Mouse (Mus musculus) olfactory bulb, adult 2 months (tissue): ENCODE data around the gene Rbm14. TPM values are rescaled to one million over a fixed set of nuclear protein-coding genes. Genes with fewer than 3 reads are reported as not detected.

Source experiments
- H3K27ac ChIP-seq: fragments of 200-500 bp; 2 replicates; pipeline ENCODE4 v1.5.1; 2012; ENCODE audit warnings: low read depth, low read length; ENCODE audit not compliant: insufficient read depth
- H3K4me1 ChIP-seq: fragments of 200-500 bp; 2 replicates; pipeline ENCODE4 v1.6.1; 2012; ENCODE audit warnings: low read length; ENCODE audit not compliant: control insufficient read depth, insufficient read depth
- H3K4me3 ChIP-seq: fragments of 200-500 bp; 2 replicates; pipeline ENCODE4 v1.5.1; 2012; ENCODE audit warnings: mild to moderate bottlenecking, low read depth, low read length, moderate library complexity; ENCODE audit not compliant: insufficient read depth
- CTCF ChIP-seq: fragments of 200-500 bp; IDR thresholded peaks from 2 replicates; pipeline ENCODE4 v1.5.1; 2012; ENCODE audit warnings: low read depth, mild to moderate bottlenecking, low read length, moderate library complexity; ENCODE audit not compliant: insufficient read depth
- POLR2A ChIP-seq: fragments of 200-500 bp; IDR thresholded peaks from 2 replicates; pipeline ENCODE4 v1.6.1; 2012; ENCODE audit warnings: mild to moderate bottlenecking, low read depth, low read length, moderate library complexity; ENCODE audit not compliant: insufficient read depth
- WGBS: fragments of 180-500 bp; shearing (Covaris S2); methylation state at CpG from one replicate; pipeline ENCODE4 v1.1.7; 2018; 5-methylcytosine and 5-hydroxymethylcytosine counted together
- polyA plus RNA-seq: library from polyadenylated mRNA; stranded (reverse); fragments of >200 nt; gene quantifications from 2 replicates; pipeline ENCODE4 v1.2.4, GENCODE M21; 2012; ENCODE audit warnings: low replicate concordance; ENCODE audit not compliant: missing spikeins, insufficient read depth, insufficient read length

The Rbm14 gene
- not detected in 2 replicates for polyA plus RNA-seq

DNA sequence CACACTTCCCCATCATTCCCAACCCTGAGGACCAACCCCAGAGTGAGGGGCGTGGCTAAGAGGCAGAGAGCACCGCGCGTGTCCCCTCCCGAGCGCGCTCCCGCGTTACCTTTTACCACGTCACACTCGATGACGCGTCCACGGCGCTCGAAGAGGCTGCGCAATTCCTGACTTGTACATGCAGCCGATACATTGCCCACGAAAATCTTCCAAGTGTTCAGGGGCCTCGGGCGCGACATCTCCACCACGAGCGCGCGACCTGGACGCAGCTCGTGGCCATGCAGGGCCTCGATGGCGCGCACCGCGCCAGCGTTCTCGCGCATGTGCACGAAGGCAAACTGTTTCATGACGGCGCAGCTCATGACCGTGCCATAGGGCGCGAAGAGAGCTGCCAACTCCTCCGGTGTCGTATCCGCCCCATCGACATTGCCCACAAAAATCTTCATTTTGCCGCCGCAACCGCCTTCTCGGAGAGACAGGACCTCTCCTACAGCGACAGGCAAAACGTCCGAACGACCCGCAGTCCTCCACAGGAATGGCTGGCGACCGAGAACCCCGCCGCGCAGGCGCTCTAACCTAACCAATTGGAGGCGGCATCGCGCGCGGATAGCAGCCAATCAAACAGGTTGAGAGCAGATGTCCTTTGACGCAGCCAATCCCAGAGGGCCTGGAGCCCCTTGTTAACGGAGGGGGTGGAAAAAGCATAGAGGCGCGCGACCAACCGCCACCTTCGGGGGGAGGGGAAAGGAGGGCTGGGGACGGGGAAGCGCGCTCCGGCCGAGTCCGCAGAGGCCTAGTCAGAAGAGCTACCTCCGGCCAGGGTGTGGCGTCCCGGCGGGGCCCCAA, at the start of gene Rbm14, which contains the start of gene Gm21992:
TSS of gene Rbm14 (minus strand) at position 572 of the 846 bp plus-strand sequence.
TSS of gene Gm21992 (minus strand) at position 550 of the 846 bp plus-strand sequence.
- WGBS, result under 1% methylated on average over 83 of the region's 83 CpGs
- peak within 1 kb of the TSS; percentile 80 for H3K4me3 ChIP-seq
- TF ChIP-seq CTCF, result no peak
- peak; percentile 99 for TF ChIP-seq POLR2A
- H3K27ac ChIP-seq, result peak within 1 kb of the TSS; percentile 96
- 0 out of 2 replicates have a peak, but pooled peaks cover 2% of the 10 kb centered on the region for H3K4me1 ChIP-seq

GRCm38 (mm10) chr19:4859081-4859480, 47.6 kb upstream of the Rbm14 start:
- 63% methylated on average over 6 of the region's 6 CpGs for WGBS
- no peak overlapping the region for H3K27ac ChIP-seq
- TF ChIP-seq POLR2A, result no peak
- TF ChIP-seq CTCF, result no peak
- H3K4me3 ChIP-seq, result no peak overlapping the region
- peaks cover 17% of the 10 kb centered on the region for H3K4me1 ChIP-seq

DNA sequence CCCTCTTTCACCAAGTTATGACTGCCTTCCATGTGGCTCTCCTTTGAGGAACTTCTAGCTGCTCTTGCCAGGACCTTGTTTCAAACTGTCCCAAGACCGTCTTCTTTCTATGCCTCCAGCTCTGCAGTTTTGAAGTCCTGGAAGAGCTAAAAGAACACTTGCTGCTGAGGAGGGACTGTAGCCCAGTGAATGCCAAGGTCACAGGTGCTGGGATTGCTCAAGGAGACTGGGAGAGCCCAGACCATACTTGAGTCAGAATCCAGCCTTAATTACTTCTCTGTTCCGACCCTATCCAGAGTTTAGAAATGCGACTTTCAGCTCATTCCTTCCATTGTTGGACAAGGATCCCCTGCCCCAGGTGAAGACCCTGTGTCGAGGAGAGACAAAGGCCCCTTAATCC, 44.5 kb upstream of the Rbm14 start:
- Histone ChIP-seq H3K27ac (no peak overlapping the region), H3K4me3 (peak overlapping the region; percentile 67), H3K4me1 (peaks cover 17% of the 10 kb centered on the region)
- 55% methylated on average over 4 of the region's 4 CpGs for WGBS
- TF ChIP-seq POLR2A (no peak), CTCF (no peak)

GRCm38 (mm10) chr19:4855470-4855820, 44.0 kb upstream of the Rbm14 start:
- peak overlapping the region; percentile 27 for H3K27ac ChIP-seq
- whole genome bisulfite sequencing, result 2% methylated on average over 14 of the region's 14 CpGs
- TF ChIP-seq POLR2A (no peak), CTCF (no peak)

DNA sequence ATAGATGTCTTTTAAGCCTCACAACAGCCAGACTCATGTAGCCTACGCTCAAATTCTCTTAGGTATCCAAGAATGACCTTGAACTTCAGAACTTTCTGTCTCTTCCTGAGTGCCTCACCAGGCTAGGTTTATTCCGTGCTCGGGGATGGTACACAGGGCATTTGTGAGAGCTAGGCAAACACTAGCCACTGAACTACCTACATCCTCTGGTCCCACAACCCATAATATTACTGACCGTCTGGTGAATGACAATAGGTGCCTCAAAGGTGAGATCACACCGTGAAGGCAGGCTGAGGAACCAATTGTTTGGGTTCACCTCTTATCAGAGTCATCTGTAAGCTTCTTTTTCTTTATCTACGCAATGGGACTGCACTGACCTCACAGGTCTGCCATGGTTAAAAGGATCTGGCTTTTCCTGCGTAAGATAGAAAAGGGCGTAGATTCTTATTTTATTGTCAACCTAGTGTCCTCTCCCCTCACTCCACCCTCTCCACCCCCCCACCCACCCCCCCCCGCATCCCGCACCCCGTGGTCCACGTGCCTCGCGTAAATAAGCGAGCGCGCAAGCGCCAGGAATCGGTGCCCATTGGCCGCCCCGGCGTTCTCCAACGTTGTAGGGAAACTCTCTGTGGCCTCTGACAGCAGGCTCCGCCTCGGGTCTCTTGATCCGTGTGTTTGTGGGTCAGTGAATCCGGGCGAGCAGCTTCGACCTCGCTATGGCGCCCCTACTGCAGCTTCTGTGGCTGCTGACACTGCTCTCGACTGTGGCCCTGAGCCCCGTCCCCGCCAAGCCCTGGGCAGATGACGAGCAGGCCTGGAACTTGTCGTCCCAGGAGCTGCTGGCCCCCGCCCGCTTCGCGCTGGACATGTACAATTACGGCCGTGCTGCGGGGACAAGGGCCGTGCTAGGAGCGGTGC, 43.4 kb upstream of the Rbm14 start, which contains the start of gene Ctsf:
TSS of gene Ctsf (plus strand) at position 579 of the 918 bp plus-strand sequence.
- H3K4me1 ChIP-seq, result peaks cover 17% of the 10 kb centered on the region
- 2% methylated on average over 45 of the region's 45 CpGs for WGBS
- TF ChIP-seq POLR2A, result peak; percentile 61
- no peak for TF ChIP-seq CTCF
- H3K4me3 ChIP-seq, result peak within 1 kb of the TSS; percentile 67
- peak within 1 kb of the TSS; percentile 73 for H3K27ac ChIP-seq

More at GRCm38 (mm10) chr19:4855470-4855820, 44.0 kb upstream of the Rbm14 start:
- peaks cover 17% of the 10 kb centered on the region for H3K4me1 ChIP-seq
- H3K4me3 ChIP-seq, result peak overlapping the region; percentile 67

- Histone ChIP-seq H3K4me3 (no peak overlapping the region), H3K4me1 (no peaks in the 10 kb centered on the region), H3K27ac (no peak overlapping the region)
- 45% methylated on average over 5 of the region's 5 CpGs for WGBS
- no peak for TF ChIP-seq POLR2A
- no peak for TF ChIP-seq CTCF
These were observed 38.8 kb upstream of the Rbm14 start for GRCm38 (mm10) chr19:4850281-4850680.

- H3K27ac ChIP-seq, result no peak overlapping the region
- TF ChIP-seq POLR2A, result no peak
- no peak for TF ChIP-seq CTCF
- no peaks in the 10 kb centered on the region for H3K4me1 ChIP-seq
- no peak overlapping the region for H3K4me3 ChIP-seq
- 63% methylated on average over 4 of the region's 4 CpGs for WGBS
These were observed 38.4 kb upstream of the Rbm14 start for GRCm38 (mm10) chr19:4849800-4850199.

DNA sequence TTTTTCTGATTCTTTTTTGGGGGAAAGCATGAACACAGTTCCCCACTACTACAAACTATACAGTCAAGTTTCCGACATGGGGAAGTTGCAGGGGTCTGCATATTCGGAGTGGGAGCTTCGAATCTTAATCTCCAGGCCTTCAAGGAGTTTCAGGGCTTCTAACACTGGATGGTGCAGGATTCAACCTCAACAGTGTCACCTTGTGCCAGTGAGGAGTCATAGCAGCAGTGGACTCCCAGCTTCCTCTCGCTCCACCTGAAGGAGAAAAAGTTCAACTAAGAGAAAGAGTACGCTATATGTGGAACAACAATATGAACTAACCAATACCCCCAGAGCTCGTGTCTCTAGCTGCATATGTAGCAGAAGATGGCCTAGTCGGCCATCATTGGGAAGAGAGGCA, 36.1 kb upstream of the Rbm14 start:
- Histone ChIP-seq H3K4me1 (no peaks in the 10 kb centered on the region), H3K27ac (no peak overlapping the region), H3K4me3 (no peak overlapping the region)
- TF ChIP-seq CTCF (no peak), POLR2A (no peak)
- 31% methylated on average over 7 of the region's 7 CpGs for WGBS
